Mouse (Mus musculus): Measurements from ENCODE around the gene Renbp.

DNA sequence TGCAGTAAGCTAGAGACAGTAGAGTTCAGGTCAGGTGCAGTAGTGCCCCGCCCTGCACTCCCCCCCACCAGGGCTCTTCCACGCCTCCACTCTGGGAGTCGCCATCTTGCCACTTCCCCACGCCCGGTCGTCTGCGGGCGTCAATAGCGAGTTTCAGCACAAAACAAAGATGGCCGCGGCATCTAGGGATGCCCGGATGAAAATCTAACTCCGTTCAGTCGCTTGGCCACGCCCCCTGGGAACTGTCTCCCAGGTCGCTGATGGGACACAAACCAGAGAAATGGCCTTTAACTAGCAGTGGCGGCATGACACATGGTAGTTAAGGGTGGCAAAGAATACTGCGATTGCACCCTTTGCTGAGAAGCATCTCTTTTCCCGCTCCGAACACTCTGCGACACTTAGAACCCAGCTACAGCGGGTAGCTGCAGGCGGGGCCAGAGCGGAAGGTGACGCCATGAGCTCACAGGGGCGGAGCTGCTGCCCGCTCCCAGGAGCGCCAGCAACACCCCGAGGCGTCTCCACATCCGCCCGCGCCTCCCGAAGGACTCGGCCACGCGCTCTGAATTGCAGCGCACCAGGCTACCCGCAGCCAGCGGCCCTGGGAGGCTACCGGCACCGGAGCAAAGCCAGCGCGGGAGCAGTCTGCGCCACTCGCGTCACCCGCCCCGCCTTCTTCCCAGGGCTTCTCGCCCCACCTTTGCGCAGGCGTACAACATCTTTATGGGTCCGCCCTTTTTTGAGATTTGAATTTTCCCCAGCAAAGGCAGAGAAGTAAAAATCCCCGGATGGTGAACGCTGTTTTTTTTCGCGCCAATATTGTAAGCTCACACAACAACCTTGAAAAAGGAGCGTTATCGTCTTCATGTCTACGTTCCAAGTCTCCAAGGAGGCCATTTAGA lies 36.8 kb upstream of the Renbp start:
- TF ChIP-seq CTCF (IDR thresholded peaks at IDR 0.05; ENCODE audit: borderline replicate concordance, extremely low read depth, insufficient read depth, insufficient read length) (no peak), POLR2A (IDR thresholded peaks at IDR 0.05; ENCODE audit: borderline replicate concordance, extremely low read depth, insufficient read depth, insufficient read length, poor library complexity, severe bottlenecking) (peak; percentile 69; the same call in 1 of the 2 replicates)

Measured in brain, embryonic 14.5 days (tissue).